ENCODE assay signal across 8 mouse cellular contexts in genomic region chr17:34982328-34982727, GRCm38 (mm10). TPM values are rescaled to one million over a fixed set of nuclear protein-coding genes. Genes with fewer than 3 reads are reported as not detected.
DNase-seq lines count a peak whose midpoint lies in the region; ATAC-seq and TF ChIP-seq lines count a peak whose summit lies in the region.

No protein-coding gene starts in this region.

- H3K9me3 ChIP-seq in lung, embryonic 16.5 days (ENCODE audit: control insufficient read depth, low read length), result no peaks in the 10 kb centered on the region
- no peaks in the 10 kb centered on the region for H3K9me3 ChIP-seq in limb, embryonic 14.5 days (ENCODE audit: control insufficient read depth, low read length)

- H3K4me3 ChIP-seq in lung, embryonic 16.5 days (ENCODE audit: low read length), result peak overlapping the region; percentile 76
- peak overlapping the region; percentile 86 for H3K4me3 ChIP-seq in limb, embryonic 14.5 days (replicated peaks; ENCODE audit: low read length)
- H3K4me3 ChIP-seq in olfactory bulb, adult 2 months (ENCODE audit: insufficient read depth, low read depth, low read length), result peak overlapping the region; percentile 82

- H3K27ac ChIP-seq in lung, embryonic 16.5 days (ENCODE audit: low read length), result peak overlapping the region; percentile 98
- peak overlapping the region; percentile 98 for H3K27ac ChIP-seq in limb, embryonic 14.5 days (replicated peaks; ENCODE audit: low read depth, low read length)
- no peak overlapping the region for H3K27ac ChIP-seq in olfactory bulb, adult 2 months (ENCODE audit: insufficient read depth, low read depth, low read length)

- H3K36me3 ChIP-seq in lung, embryonic 16.5 days (ENCODE audit: control insufficient read depth, insufficient read depth, low read length), result peaks cover 15% of the 10 kb centered on the region
- peaks cover 21% of the 10 kb centered on the region for H3K36me3 ChIP-seq in limb, embryonic 14.5 days (ENCODE audit: control insufficient read depth, insufficient read depth, low read length)

- DNase-seq in lung, postnatal 4 days, result no peak
- no peak for DNase-seq in limb, embryonic 14.5 days (ENCODE audit: low spot score)
- DNase-seq in cerebellum, postnatal 14 days, result no peak
- no peak for DNase-seq in retina, embryonic 14.5 days (ENCODE audit: low spot score)
- no peak for DNase-seq in thymus, adult 18-20 months

- WGBS in lung, embryonic 16.5 days, result under 1% methylated on average over 15 of the region's 15 CpGs
- WGBS in limb, embryonic 14.5 days, result under 1% methylated on average over 15 of the region's 15 CpGs
- under 1% methylated on average over 15 of the region's 15 CpGs for WGBS in olfactory bulb, adult 2 months

- no peak for TF ChIP-seq POLR2A in limb, embryonic 14.5 days (IDR thresholded peaks at IDR 0.05; ENCODE audit: borderline replicate concordance, extremely low read depth, insufficient read depth, insufficient read length)
- TF ChIP-seq POLR2A in olfactory bulb, adult 2 months (IDR thresholded peaks at IDR 0.05; ENCODE audit: insufficient read depth, low read depth, low read length), result no peak

- peak; percentile 39 for ATAC-seq in lung, embryonic 16.5 days (ENCODE audit: low read depth)
- ATAC-seq in erythroblast, adult 5-6 weeks (replicated peaks; ENCODE audit: low FRiP score, poor library complexity, severe bottlenecking), result peak; percentile 8; the same call in 1 of the 2 replicates
- ATAC-seq in limb, embryonic 14.5 days (ENCODE audit: low FRiP score, low read depth), result no peak; the same call in 1 of the 2 replicates

- no peaks in the 10 kb centered on the region for H3K27me3 ChIP-seq in lung, embryonic 16.5 days (ENCODE audit: control insufficient read depth, insufficient read depth, low read depth, low read length)
- H3K27me3 ChIP-seq in limb, embryonic 14.5 days (ENCODE audit: control insufficient read depth, insufficient read depth, low read length), result no peaks in the 10 kb centered on the region

- peaks cover 9% of the 10 kb centered on the region for H3K4me1 ChIP-seq in lung, embryonic 16.5 days (replicated peaks; ENCODE audit: control insufficient read depth, insufficient read depth, low read length)
- H3K4me1 ChIP-seq in limb, embryonic 14.5 days (ENCODE audit: control insufficient read depth, insufficient read depth, low read length), result peaks cover 8% of the 10 kb centered on the region
- H3K4me1 ChIP-seq in olfactory bulb, adult 2 months (ENCODE audit: control insufficient read depth, insufficient read depth, low read length), result no peaks in the 10 kb centered on the region

- H3K9ac ChIP-seq in lung, embryonic 16.5 days (ENCODE audit: low read length), result peak overlapping the region; percentile 96
- peak overlapping the region; percentile 91 for H3K9ac ChIP-seq in limb, embryonic 14.5 days (ENCODE audit: low read depth, low read length, severe bottlenecking)

- TF ChIP-seq CTCF in olfactory bulb, adult 2 months (IDR thresholded peaks at IDR 0.05; ENCODE audit: insufficient read depth, low read depth, low read length), result no peak

- H3K4me2 ChIP-seq in lung, embryonic 16.5 days (ENCODE audit: low read depth, low read length), result peak overlapping the region; percentile 77
- H3K4me2 ChIP-seq in limb, embryonic 14.5 days (replicated peaks; ENCODE audit: low read depth, low read length, severe bottlenecking), result peak overlapping the region; percentile 66

RNA-seq across cellular contexts. Expression of gene Lsm2, which starts 0.7 kb away (rescaled TPM):
- 178 and 189 TPM in 2 replicates for polyA plus RNA-seq in lung, embryonic 16.5 days (2015; fragmentation: Nextera tagmentation; extraction: Ambion mirVana)
- 46.8 and 50.3 TPM in 2 replicates for total RNA-seq in erythroblast, adult 5-6 weeks (2015; ENCODE audit: low replicate concordance)
- total RNA-seq in erythroblast, adult 5-6 weeks (2017; ENCODE audit: low replicate concordance), result 11.2 and 16.7 TPM in 2 replicates
- 186 and 233 TPM in 2 replicates for polyA plus RNA-seq in limb, embryonic 14.5 days (2012; rRNA removed)
- 170 and 178 TPM in 2 replicates for polyA plus RNA-seq in limb, embryonic 14.5 days (2014; fragmentation: Nextera tagmentation; extraction: Ambion mirVana)
- not detected in 2 replicates for polyA plus RNA-seq in olfactory bulb, adult 2 months (2012; ENCODE audit: insufficient read depth, insufficient read length, low replicate concordance, missing spikeins)

RNA-seq across cellular contexts. Expression of gene Hspa1l, which starts 9.8 kb away (rescaled TPM):
- 0.55 and 0.65 TPM in 2 replicates for polyA plus RNA-seq in lung, embryonic 16.5 days (2015; fragmentation: Nextera tagmentation; extraction: Ambion mirVana)
- not detected in 2 replicates for total RNA-seq in erythroblast, adult 5-6 weeks (2015; ENCODE audit: low replicate concordance)
- not detected in 2 replicates for total RNA-seq in erythroblast, adult 5-6 weeks (2017; ENCODE audit: low replicate concordance)
- polyA plus RNA-seq in limb, embryonic 14.5 days (2012; rRNA removed), result 0.44 and 0.47 TPM in 2 replicates
- polyA plus RNA-seq in limb, embryonic 14.5 days (2014; fragmentation: Nextera tagmentation; extraction: Ambion mirVana), result 0.85 and 1.4 TPM in 2 replicates
- polyA plus RNA-seq in olfactory bulb, adult 2 months (2012; ENCODE audit: insufficient read depth, insufficient read length, low replicate concordance, missing spikeins), result not detected in 2 replicates

RNA-seq across cellular contexts. Expression of gene Hspa1a, which starts 10.4 kb away (rescaled TPM):
- polyA plus RNA-seq in lung, embryonic 16.5 days (2015; fragmentation: Nextera tagmentation; extraction: Ambion mirVana), result 4.4 and 4.8 TPM in 2 replicates
- 1.5 and 2.9 TPM in 2 replicates for total RNA-seq in erythroblast, adult 5-6 weeks (2015; ENCODE audit: low replicate concordance)
- 5.0 and 5.4 TPM in 2 replicates for total RNA-seq in erythroblast, adult 5-6 weeks (2017; ENCODE audit: low replicate concordance)
- 6.5 and 7.1 TPM in 2 replicates for polyA plus RNA-seq in limb, embryonic 14.5 days (2012; rRNA removed)
- 9.5 and 9.6 TPM in 2 replicates for polyA plus RNA-seq in limb, embryonic 14.5 days (2014; fragmentation: Nextera tagmentation; extraction: Ambion mirVana)
- not detected in 2 replicates for polyA plus RNA-seq in olfactory bulb, adult 2 months (2012; ENCODE audit: insufficient read depth, insufficient read length, low replicate concordance, missing spikeins)

RNA-seq across cellular contexts. Expression of gene Gm20481, which starts 12.6 kb away (rescaled TPM):
- polyA plus RNA-seq in lung, embryonic 16.5 days (2015; fragmentation: Nextera tagmentation; extraction: Ambion mirVana), result 1.2 TPM in 1 of 2 replicates, not detected in the other
- total RNA-seq in erythroblast, adult 5-6 weeks (2015; ENCODE audit: low replicate concordance), result not detected in 2 replicates
- not detected in 2 replicates for total RNA-seq in erythroblast, adult 5-6 weeks (2017; ENCODE audit: low replicate concordance)
- polyA plus RNA-seq in limb, embryonic 14.5 days (2012; rRNA removed), result not detected in 2 replicates
- not detected in 2 replicates for polyA plus RNA-seq in limb, embryonic 14.5 days (2014; fragmentation: Nextera tagmentation; extraction: Ambion mirVana)
- not detected in 2 replicates for polyA plus RNA-seq in olfactory bulb, adult 2 months (2012; ENCODE audit: insufficient read depth, insufficient read length, low replicate concordance, missing spikeins)

RNA-seq across cellular contexts. Expression of gene Vars, which starts 18.5 kb away (rescaled TPM):
- polyA plus RNA-seq in lung, embryonic 16.5 days (2015; fragmentation: Nextera tagmentation; extraction: Ambion mirVana), result 88.0 and 96.2 TPM in 2 replicates
- total RNA-seq in erythroblast, adult 5-6 weeks (2015; ENCODE audit: low replicate concordance), result 24.4 and 33.4 TPM in 2 replicates
- 37.4 and 45.0 TPM in 2 replicates for total RNA-seq in erythroblast, adult 5-6 weeks (2017; ENCODE audit: low replicate concordance)
- polyA plus RNA-seq in limb, embryonic 14.5 days (2012; rRNA removed), result 163 and 216 TPM in 2 replicates
- polyA plus RNA-seq in limb, embryonic 14.5 days (2014; fragmentation: Nextera tagmentation; extraction: Ambion mirVana), result 88.3 and 100 TPM in 2 replicates
- polyA plus RNA-seq in olfactory bulb, adult 2 months (2012; ENCODE audit: insufficient read depth, insufficient read length, low replicate concordance, missing spikeins), result not detected in 2 replicates
